In genomic region chr11:95594686-95595212, GRCm38 (mm10) we compare ENCODE assay signal across 18 mouse cellular contexts. TPM values are rescaled to one million over a fixed set of nuclear protein-coding genes. Genes with fewer than 3 reads are reported as not detected.
DNase-seq lines count a peak whose midpoint lies in the region; ATAC-seq lines count a peak whose summit lies in the region.
"Had no signal": no experiment of that assay in that cellular context is flagged by ENCODE, and none has a peak within 500 bp of the region (broad histone marks: within the 10 kb centered on the region; RNA-seq: fewer than 3 reads in every experiment).

No protein-coding gene starts in this region.

- 13% methylated on average over 13 of the region's 13 CpGs for WGBS in midbrain, embryonic 11.5 days
- 11% methylated on average over 13 of the region's 13 CpGs for WGBS in midbrain, embryonic 14.5 days
- WGBS in hindbrain, embryonic 16.5 days, result 24% methylated on average over 13 of the region's 13 CpGs

- H3K27me3 ChIP-seq in midbrain, embryonic 11.5 days (ENCODE audit: control insufficient read depth, insufficient read depth, low read length), result peaks cover 27% of the 10 kb centered on the region
- H3K27me3 ChIP-seq in midbrain, embryonic 14.5 days (ENCODE audit: control insufficient read depth, insufficient read depth, low read length), result peaks cover 31% of the 10 kb centered on the region
- H3K27me3 ChIP-seq in hindbrain, embryonic 16.5 days (replicated peaks; ENCODE audit: control insufficient read depth, insufficient read depth, low read length), result no peaks in the 10 kb centered on the region

- H3K4me1 ChIP-seq in midbrain, embryonic 11.5 days (ENCODE audit: control insufficient read depth, insufficient read depth, low read length), result peaks cover 18% of the 10 kb centered on the region
- 0 out of 2 replicates have a peak, but pooled peaks cover 8% of the 10 kb centered on the region for H3K4me1 ChIP-seq in midbrain, embryonic 14.5 days (ENCODE audit: control insufficient read depth, insufficient read depth, low read length)
- peaks cover 21% of the 10 kb centered on the region for H3K4me1 ChIP-seq in hindbrain, embryonic 16.5 days (ENCODE audit: control insufficient read depth, insufficient read depth, low read depth, low read length)

- peak; percentile 20 for DNase-seq in embryo, embryonic 10 days (ENCODE audit: low spot score)
- DNase-seq in embryo, embryonic 9.5 days (ENCODE audit: extremely low spot score), result no peak
- DNase-seq in kidney, adult 9 months, result peak; percentile 12
- DNase-seq in kidney, adult 11 months, result no peak
- DNase-seq in midbrain, embryonic 11.5 days (ENCODE audit: low spot score, missing footprints), result peak; percentile 88
- no peak for DNase-seq in midbrain, embryonic 14.5 days
- no peak for DNase-seq in ovary, postnatal 14 days (ENCODE audit: low spot score)
- DNase-seq: adrenal gland, postnatal 10 days; cerebellum, adult 9-11 months; gastrocnemius, postnatal 10 days; heart, adult 18-20 months; layer of hippocampus, adult 9-11 months; lung, postnatal 10 days had no signal

- H3K4me2 ChIP-seq in midbrain, embryonic 11.5 days, result no peak overlapping the region
- H3K4me2 ChIP-seq in midbrain, embryonic 14.5 days (ENCODE audit: low read length), result no peak overlapping the region
- no peak overlapping the region for H3K4me2 ChIP-seq in hindbrain, embryonic 16.5 days (ENCODE audit: low read length)
- H3K4me2 ChIP-seq: forebrain, embryonic 12.5 days; liver, embryonic 15.5 days had no signal

- H3K9me3 ChIP-seq in midbrain, embryonic 11.5 days (ENCODE audit: control insufficient read depth, low read length), result no peaks in the 10 kb centered on the region
- H3K9me3 ChIP-seq in midbrain, embryonic 14.5 days (ENCODE audit: control insufficient read depth, low read length), result no peaks in the 10 kb centered on the region
- H3K9me3 ChIP-seq in hindbrain, embryonic 16.5 days (ENCODE audit: control insufficient read depth, low read length), result no peaks in the 10 kb centered on the region
- H3K9me3 ChIP-seq: forebrain, embryonic 12.5 days; liver, embryonic 15.5 days had no signal

- no peak overlapping the region for H3K9ac ChIP-seq in midbrain, embryonic 11.5 days (ENCODE audit: low read length)
- no peak overlapping the region for H3K9ac ChIP-seq in midbrain, embryonic 14.5 days (replicated peaks; ENCODE audit: low read length)
- no peak overlapping the region for H3K9ac ChIP-seq in hindbrain, embryonic 16.5 days (ENCODE audit: low read depth, low read length)
- H3K9ac ChIP-seq: forebrain, embryonic 12.5 days; liver, embryonic 15.5 days had no signal

- no peak overlapping the region for H3K4me3 ChIP-seq in midbrain, embryonic 11.5 days (ENCODE audit: low read depth, low read length)
- H3K4me3 ChIP-seq in midbrain, embryonic 14.5 days (replicated peaks; ENCODE audit: low read depth, low read length), result no peak overlapping the region
- no peak overlapping the region for H3K4me3 ChIP-seq in hindbrain, embryonic 16.5 days (ENCODE audit: low read length)
- H3K4me3 ChIP-seq: forebrain, embryonic 12.5 days; left cerebral cortex, adult 2 months; liver, embryonic 15.5 days had no signal

- H3K36me3 ChIP-seq in midbrain, embryonic 11.5 days (ENCODE audit: control insufficient read depth, insufficient read depth, low read length), result no peaks in the 10 kb centered on the region
- H3K36me3 ChIP-seq in midbrain, embryonic 14.5 days (ENCODE audit: control insufficient read depth, insufficient read depth, low read length), result no peaks in the 10 kb centered on the region
- H3K36me3 ChIP-seq in hindbrain, embryonic 16.5 days (ENCODE audit: control insufficient read depth, insufficient read depth, low read length), result no peaks in the 10 kb centered on the region
- H3K36me3 ChIP-seq: forebrain, embryonic 12.5 days; liver, embryonic 15.5 days had no signal

- no peak overlapping the region for H3K27ac ChIP-seq in midbrain, embryonic 11.5 days (ENCODE audit: low read depth, low read length)
- no peak overlapping the region for H3K27ac ChIP-seq in midbrain, embryonic 14.5 days (replicated peaks; ENCODE audit: low read depth, low read length)
- no peak overlapping the region for H3K27ac ChIP-seq in hindbrain, embryonic 16.5 days (ENCODE audit: low read depth, low read length)
- H3K27ac ChIP-seq: forebrain, embryonic 12.5 days; left cerebral cortex, adult 2 months; liver, embryonic 15.5 days had no signal

- no peak for ATAC-seq in midbrain, embryonic 11.5 days (ENCODE audit: low FRiP score)
- no peak for ATAC-seq in midbrain, embryonic 14.5 days (ENCODE audit: low FRiP score, low TSS enrichment)
- ATAC-seq in hindbrain, embryonic 16.5 days, result no peak
- ATAC-seq: Patski had no signal

RNA-seq across cellular contexts. Expression of gene Ngfr, which starts 7.2 kb away (rescaled TPM):
- polyA plus RNA-seq in midbrain, embryonic 11.5 days (2014; fragmentation: Nextera tagmentation; extraction: Ambion mirVana), result 14.2 and 14.6 TPM in 2 replicates
- polyA plus RNA-seq in midbrain, embryonic 14.5 days (2014; fragmentation: Nextera tagmentation; extraction: Ambion mirVana), result 8.4 and 13.7 TPM in 2 replicates
- polyA plus RNA-seq in hindbrain, embryonic 16.5 days (2015; fragmentation: Nextera tagmentation; extraction: Ambion mirVana), result 41.7 and 59.8 TPM in 2 replicates

Comparison
In these comparisons a context has a peak if more than half of its experiments do, and no peak if none do; other contexts are left out.
1. DNase-seq: peak in embryo, embryonic 10 days (single experiment), kidney, adult 9 months (single experiment) and midbrain, embryonic 11.5 days (single experiment); none in embryo, embryonic 9.5 days (single experiment), kidney, adult 11 months (single experiment), midbrain, embryonic 14.5 days (single experiment) and ovary, postnatal 14 days (single experiment).